8 mouse cellular contexts compared by ENCODE assay signal in genomic region chr10:117418668-117419237, GRCm38 (mm10). TPM values are rescaled to one million over a fixed set of nuclear protein-coding genes. Genes with fewer than 3 reads are reported as not detected.
DNase-seq lines count a peak whose midpoint lies in the region; ATAC-seq and TF ChIP-seq lines count a peak whose summit lies in the region.

No protein-coding gene starts in this region.

- intact Hi-C loops in left cerebral cortex, postnatal 14 days (cut with DNase I): loop anchor here (5.0 kb wide), 1 partner anchor 41 kb away; no protein-coding TSS in a partner anchor

- no peaks in the 10 kb centered on the region for H3K36me3 ChIP-seq in lung, embryonic 15.5 days
- H3K36me3 ChIP-seq in embryonic facial prominence, embryonic 10.5 days (replicated peaks): no peaks in the 10 kb centered on the region
- H3K36me3 ChIP-seq in intestine, postnatal 0 days (ENCODE audit: control insufficient read depth, insufficient read depth): no peaks in the 10 kb centered on the region

- TF ChIP-seq CTCF in intestine, postnatal 0 days (IDR thresholded peaks at IDR 0.05; ENCODE audit: low read depth): no peak

- peak overlapping the region; percentile 31 for H3K4me3 ChIP-seq in lung, embryonic 15.5 days
- H3K4me3 ChIP-seq in embryonic facial prominence, embryonic 10.5 days: peak overlapping the region; percentile 40
- H3K4me3 ChIP-seq in intestine, postnatal 0 days (ENCODE audit: low read depth, low read length): peak overlapping the region; percentile 29

- H3K27me3 ChIP-seq in lung, embryonic 15.5 days: no peaks in the 10 kb centered on the region
- peaks cover 27% of the 10 kb centered on the region for H3K27me3 ChIP-seq in embryonic facial prominence, embryonic 10.5 days (replicated peaks; ENCODE audit: low read depth, poor library complexity, severe bottlenecking)
- H3K27me3 ChIP-seq in intestine, postnatal 0 days (replicated peaks; ENCODE audit: control insufficient read depth, insufficient read depth, low read length): no peaks in the 10 kb centered on the region

- H3K9ac ChIP-seq in lung, embryonic 15.5 days: no peak overlapping the region
- peak overlapping the region; percentile 37; the same call in 1 of the 2 replicates for H3K9ac ChIP-seq in intestine, postnatal 0 days (ENCODE audit: low read depth, low read length)

- DNase-seq in lung, adult 18-20 months: no peak
- no peak for DNase-seq in embryonic facial prominence, embryonic 10.5 days (ENCODE audit: low spot score)
- DNase-seq in naive thymus-derived CD4-positive, alpha-beta T cell, adult 2 months (ENCODE audit: low read depth): peak; percentile 61
- DNase-seq in cerebellum, adult 8-10 months: no peak
- DNase-seq in gastrocnemius, postnatal 10 days: no peak
- DNase-seq in left cerebral cortex, postnatal 14 days (ENCODE audit: low spot score in 2 of 2): no peak

- peaks cover 10% of the 10 kb centered on the region for H3K4me1 ChIP-seq in lung, embryonic 15.5 days
- H3K4me1 ChIP-seq in embryonic facial prominence, embryonic 10.5 days: peaks cover 25% of the 10 kb centered on the region
- no peaks in the 10 kb centered on the region for H3K4me1 ChIP-seq in intestine, postnatal 0 days (replicated peaks; ENCODE audit: control insufficient read depth, insufficient read depth, low read length)

- H3K9me3 ChIP-seq in lung, embryonic 15.5 days: no peaks in the 10 kb centered on the region
- no peaks in the 10 kb centered on the region for H3K9me3 ChIP-seq in embryonic facial prominence, embryonic 10.5 days
- no peaks in the 10 kb centered on the region for H3K9me3 ChIP-seq in intestine, postnatal 0 days (ENCODE audit: control insufficient read depth)

- no peak overlapping the region for H3K27ac ChIP-seq in lung, embryonic 15.5 days
- H3K27ac ChIP-seq in embryonic facial prominence, embryonic 10.5 days (replicated peaks): no peak overlapping the region
- H3K27ac ChIP-seq in intestine, postnatal 0 days (ENCODE audit: low read depth, low read length): no peak overlapping the region

- no peak for ATAC-seq in lung, embryonic 15.5 days (ENCODE audit: borderline replicate concordance, extremely low read depth, low FRiP score, low TSS enrichment)
- ATAC-seq in intestine, postnatal 0 days: peak; percentile 50

- WGBS in lung, embryonic 15.5 days: 41% methylated on average over 24 of the region's 24 CpGs
- 50% methylated on average over 24 of the region's 24 CpGs for WGBS in embryonic facial prominence, embryonic 10.5 days
- 42% methylated on average over 24 of the region's 24 CpGs for WGBS in intestine, postnatal 0 days

- peak overlapping the region; percentile 62 for H3K4me2 ChIP-seq in lung, embryonic 15.5 days
- peak overlapping the region; percentile 68 for H3K4me2 ChIP-seq in intestine, postnatal 0 days (replicated peaks; ENCODE audit: low read depth)

RNA-seq across cellular contexts. Expression of gene Cpsf6, which starts 38.9 kb away (rescaled TPM):
- 161 and 165 TPM in 2 replicates for polyA plus RNA-seq in lung, embryonic 15.5 days (2015; fragmentation: Nextera tagmentation; extraction: Ambion mirVana)
- polyA plus RNA-seq in embryonic facial prominence, embryonic 10.5 days (2016; fragmentation: Nextera tagmentation; extraction: Ambion mirVana): 223 and 230 TPM in 2 replicates
- polyA plus RNA-seq in intestine, postnatal 0 days (2015; fragmentation: Nextera tagmentation; extraction: Ambion mirVana): 41.2 and 45.4 TPM in 2 replicates
- 10 to 100 TPM; 40.1 to 46.3 TPM for total RNA-seq in gastrocnemius, postnatal 10 days (2021)
- 100 to 1,000 TPM; 102 TPM for total RNA-seq in left cerebral cortex, postnatal 14 days (2021)
